Mouse (Mus musculus) CH12.LX (cell line): ENCODE results near the gene Greb1. TPM values are rescaled to one million over a fixed set of nuclear protein-coding genes. Genes with fewer than 3 reads are reported as not detected.

ENCODE experiments used
- DNase-seq: peaks from one replicate; pipeline ENCODE4 v3.0.0-alpha.2; 2013; ENCODE audit errors: extremely low read depth
- H3K27ac ChIP-seq: 2 replicates; pipeline ENCODE4 v1.5.1; 2012; ENCODE audit warnings: low read depth, mild to moderate bottlenecking, control low read depth, moderate library complexity; ENCODE audit not compliant: insufficient read depth
- H3K27me3 ChIP-seq: replicated peaks from 2 replicates; pipeline ENCODE3; 2012; ENCODE audit warnings: inconsistent platforms
- H3K36me3 ChIP-seq, 2 experiments: replicated peaks in 1 of 2; 2 replicates each; pipeline versions ENCODE3 to v1.6.1; 2012; ENCODE audit warnings: inconsistent platforms in 1 of 2, low read length in 1 of 2, mild to moderate bottlenecking in 1 of 2, mixed read lengths in 1 of 2, moderate library complexity in 1 of 2; ENCODE audit not compliant: control insufficient read depth in 1 of 2, insufficient read depth in 1 of 2
- H3K4me1 ChIP-seq, 2 experiments: 2 replicates each; pipeline ENCODE4 v1.6.1; 2012; ENCODE audit warnings: inconsistent platforms in 1 of 2, moderate library complexity in 1 of 2; ENCODE audit not compliant: insufficient read depth in 2 of 2, control insufficient read depth in 1 of 2
- H3K4me2 ChIP-seq: 2 replicates; pipeline ENCODE4 v1.6.1; 2012; ENCODE audit warnings: low read depth, mild to moderate bottlenecking, control low read depth; ENCODE audit not compliant: poor library complexity, insufficient read depth, severe bottlenecking
- H3K4me3 ChIP-seq, 3 experiments: fragments of 150-350 bp in 1 of 3; sonication (generic) in 1 of 3; replicated peaks in 1 of 3; 2 replicates each; pipeline versions ENCODE3 to v1.5.1; 2011 to 2012; ENCODE audit warnings: low read depth in 2 of 3, low read length in 2 of 3, mild to moderate bottlenecking in 2 of 3, moderate library complexity in 2 of 3, control low read depth in 1 of 3, improper control_type of control experiment in 1 of 3, inconsistent platforms in 1 of 3, mixed read lengths in 1 of 3; ENCODE audit not compliant: poor library complexity in 1 of 3
- H3K79me2 ChIP-seq: replicated peaks from 2 replicates; pipeline ENCODE4 v1.6.1; 2012; ENCODE audit warnings: mild to moderate bottlenecking, moderate library complexity; ENCODE audit not compliant: control insufficient read depth, poor library complexity, insufficient read depth, severe bottlenecking; ENCODE audit errors: extremely low read depth
- H3K9ac ChIP-seq: 2 replicates; pipeline ENCODE4 v1.6.1; 2012; ENCODE audit warnings: low read depth, mild to moderate bottlenecking, control low read depth, moderate library complexity; ENCODE audit not compliant: insufficient read depth
- H3K9me3 ChIP-seq: replicated peaks from 2 replicates; pipeline ENCODE3; 2012; ENCODE audit warnings: low read length, inconsistent platforms, mixed read lengths
- CTCF ChIP-seq, 2 experiments: IDR thresholded peaks in 1 of 2; conservative IDR thresholded peaks in 1 of 2; 2 replicates each; pipeline ENCODE4 v1.5.1; 2011 to 2012; ENCODE audit warnings: low read depth in 2 of 2, low read length in 2 of 2, improper control_type of control experiment in 1 of 2, inconsistent platforms in 1 of 2, mild to moderate bottlenecking in 1 of 2, moderate library complexity in 1 of 2
- E2F4 ChIP-seq: IDR thresholded peaks from 2 replicates; pipeline ENCODE4 v1.6.1; 2011; ENCODE audit warnings: low read depth, low read length, improper control_type of control experiment; ENCODE audit not compliant: insufficient replicate concordance
- EP300 ChIP-seq: IDR thresholded peaks from 2 replicates; pipeline ENCODE4 v1.6.1; 2011; ENCODE audit warnings: low read length, improper control_type of control experiment
- HCFC1 ChIP-seq: IDR thresholded peaks from 2 replicates; pipeline ENCODE4 v1.6.1; 2012; ENCODE audit warnings: low read depth, mild to moderate bottlenecking, inconsistent platforms, low read length, improper control_type of control experiment
- IRF4 ChIP-seq: IDR thresholded peaks from 2 replicates; pipeline ENCODE4 v1.6.1; 2014; ENCODE audit warnings: low read depth, mild to moderate bottlenecking, inconsistent platforms, low read length, improper control_type of control experiment
- JUN ChIP-seq: IDR thresholded peaks from 2 replicates; pipeline ENCODE4 v1.6.1; 2011; ENCODE audit warnings: low read depth, mild to moderate bottlenecking, low read length, improper control_type of control experiment, moderate library complexity; ENCODE audit not compliant: insufficient read depth
- MAX ChIP-seq: IDR thresholded peaks from 2 replicates; pipeline ENCODE4 v1.6.1; 2011; ENCODE audit warnings: low read length, improper control_type of control experiment
- NELFE ChIP-seq: IDR thresholded peaks from 2 replicates; pipeline ENCODE4 v1.6.1; 2011; ENCODE audit warnings: low read depth, low read length, improper control_type of control experiment
- PAX5 ChIP-seq: IDR thresholded peaks from 2 replicates; pipeline ENCODE4 v1.6.1; 2012; ENCODE audit warnings: low read length, inconsistent platforms, mixed read lengths
- RAD21 ChIP-seq: IDR thresholded peaks from 2 replicates; pipeline ENCODE4 v1.6.1; 2011; ENCODE audit warnings: low read depth, mild to moderate bottlenecking, low read length, improper control_type of control experiment, moderate library complexity
- RCOR1 ChIP-seq: conservative IDR thresholded peaks from 2 replicates; pipeline ENCODE4 v1.6.1; 2012; ENCODE audit warnings: low read depth, mild to moderate bottlenecking, inconsistent platforms, low read length, improper control_type of control experiment
- SIN3A ChIP-seq: IDR thresholded peaks from 2 replicates; pipeline ENCODE4 v1.6.1; 2012; ENCODE audit warnings: low read length, improper control_type of control experiment, inconsistent platforms
- SMC3 ChIP-seq: IDR thresholded peaks from 2 replicates; pipeline ENCODE4 v1.6.1; 2011; ENCODE audit warnings: low read depth, low read length, improper control_type of control experiment
- TCF12 ChIP-seq: IDR thresholded peaks from 2 replicates; pipeline ENCODE4 v1.6.1; 2014; ENCODE audit warnings: low read depth, mild to moderate bottlenecking, inconsistent platforms, low read length, improper control_type of control experiment
- USF2 ChIP-seq: conservative IDR thresholded peaks from 2 replicates; pipeline ENCODE4 v1.6.1; 2011; ENCODE audit warnings: low read depth, low read length, improper control_type of control experiment
- dilution Hi-C: fragments of 300-500 bp; cut with MboI; formaldehyde crosslinking; loops from 2 replicates; pipeline ENCODE4 v1.14.3; 2020; ENCODE audit warnings: low sequenced_read_pairs; ENCODE audit not compliant: extremely low pct_unique_long_range_greater_than_20kb, extremely low pct_ligation_motif_present
- in situ Hi-C: fragments of 300-500 bp; cut with MboI; formaldehyde crosslinking; loops from 3 replicates; pipeline ENCODE4 v1.14.3; 2019; ENCODE audit warnings: low sequenced_read_pairs, low pct_ligation_motif_present, low pct_unique_long_range_greater_than_20kb, mixed read lengths
- polyA plus RNA-seq: library from polyadenylated mRNA; unstranded; fragments of >175 nt; gene quantifications from 2 replicates; pipeline ENCODE4 v1.2.1, GENCODE M21; 2012; ENCODE audit warnings: low read depth; ENCODE audit not compliant: insufficient read length
- total RNA-seq, 2 experiments: library from RNA; depleted of rRNA; stranded (reverse); fragments of 300-350 nt in 1 of 2; fragments of >200 nt in 1 of 2; gene quantifications; 2 replicates each; pipeline ENCODE4 v1.2.3; 2012 to 2014

The Greb1 gene
- total and polyA plus RNA-seq, 3 experiments = not detected

GRCm38 (mm10) chr12:16643508-16644345 is 157.0 kb downstream of the Greb1 start:
- DNase-seq = no peak
- in situ Hi-C loops = no loop called here
- Histone ChIP-seq H3K27ac (no peak overlapping the region), H3K4me2 (no peak overlapping the region), H3K27me3 (peaks cover 2% of the 10 kb centered on the region), H3K79me2 (no peaks in the 10 kb centered on the region), H3K4me1 (peaks cover 2 to 5% of the 10 kb centered on the region in 2 experiments; a peak in 2 of 4 replicates), H3K36me3 (no peaks in the 10 kb centered on the region), H3K9me3 (no peaks in the 10 kb centered on the region), H3K9ac (no peak overlapping the region), H3K4me3 (no peak overlapping the region)
- dilution Hi-C loops = no loop called here
- TF ChIP-seq IRF4 = no peak
- no peak for TF ChIP-seq USF2
- TF ChIP-seq MAX = no peak
- TF ChIP-seq HCFC1 = no peak
- no peak for TF ChIP-seq SIN3A
- TF ChIP-seq PAX5 = no peak
- no peak for TF ChIP-seq TCF12

- H3K27ac ChIP-seq = no peak overlapping the region
- H3K9me3 ChIP-seq = no peaks in the 10 kb centered on the region
- TF ChIP-seq CTCF (conservative IDR thresholded peaks at IDR 0.05 in 1 of 2, IDR thresholded peaks at IDR 0.05 in 1 of 2; ENCODE audit: low read depth in 2 of 2, low read length in 2 of 2) (peak; percentile 26 to 45; a peak in 2 of 4 replicates), IRF4 (no peak), SMC3 (no peak), RAD21 (peak; percentile 8), NELFE (no peak), SIN3A (no peak), RCOR1 (no peak), TCF12 (no peak), EP300 (no peak), JUN (no peak), E2F4 (no peak)
- no peak overlapping the region for H3K9ac ChIP-seq
- H3K4me2 ChIP-seq = no peak overlapping the region
- no peak for DNase-seq
- dilution Hi-C loops = no loop called here
- H3K36me3 ChIP-seq = no peaks in the 10 kb centered on the region
- H3K4me1 ChIP-seq = peaks cover 8 to 11% of the 10 kb centered on the region in 2 experiments
- H3K79me2 ChIP-seq = no peaks in the 10 kb centered on the region
- H3K27me3 ChIP-seq = peaks cover 2% of the 10 kb centered on the region
- in situ Hi-C loops = no loop called here
- no peak overlapping the region for H3K4me3 ChIP-seq
Measured at GRCm38 (mm10) chr12:16642000-16642399, 158.7 kb downstream of the Greb1 start.
